Mouse (Mus musculus): Measurements from ENCODE around the gene Efnb2.

Gene Efnb2

DNA sequence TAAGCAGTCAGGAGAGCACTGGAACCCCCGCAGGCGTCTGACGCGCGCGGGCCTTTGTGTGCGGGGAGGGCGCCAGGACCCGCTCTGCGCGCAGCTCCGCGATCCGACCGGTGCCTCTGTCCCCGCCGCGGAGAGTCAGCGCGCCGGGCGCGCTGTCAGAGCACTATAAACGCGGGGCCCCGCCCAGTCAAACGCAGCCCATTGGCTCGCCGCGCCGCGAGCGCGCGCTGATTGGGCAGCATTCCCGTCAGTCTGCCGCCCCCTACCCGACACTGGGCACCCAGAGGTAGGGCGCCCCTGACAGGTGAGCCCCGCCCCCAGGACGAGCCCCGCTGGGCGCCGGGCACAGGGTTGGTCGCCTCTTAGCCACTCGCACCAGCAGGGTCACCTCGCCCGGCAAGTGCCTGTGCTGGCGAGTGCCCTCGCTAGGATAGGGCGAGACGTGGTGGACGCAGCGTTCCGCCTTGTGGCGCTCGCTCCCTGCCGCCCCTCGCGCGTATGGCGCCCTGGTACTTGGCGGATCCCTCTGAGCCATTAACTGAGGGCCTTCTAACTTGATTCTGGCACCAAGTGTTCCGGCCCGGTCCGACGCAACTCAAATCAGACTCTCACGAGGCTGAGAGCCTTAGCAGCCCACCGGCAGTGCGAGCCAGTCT is at the start of gene Efnb2:
Efnb2 (minus strand) TSS at position 140 of the 656 bp plus-strand sequence.
- no peak for DNase-seq (ENCODE audit: low spot score)

- DNase-seq (ENCODE audit: low spot score): no peak
These were observed 43.8 kb upstream of the Efnb2 start for GRCm38 (mm10) chr8:8704813-8705212.

DNA sequence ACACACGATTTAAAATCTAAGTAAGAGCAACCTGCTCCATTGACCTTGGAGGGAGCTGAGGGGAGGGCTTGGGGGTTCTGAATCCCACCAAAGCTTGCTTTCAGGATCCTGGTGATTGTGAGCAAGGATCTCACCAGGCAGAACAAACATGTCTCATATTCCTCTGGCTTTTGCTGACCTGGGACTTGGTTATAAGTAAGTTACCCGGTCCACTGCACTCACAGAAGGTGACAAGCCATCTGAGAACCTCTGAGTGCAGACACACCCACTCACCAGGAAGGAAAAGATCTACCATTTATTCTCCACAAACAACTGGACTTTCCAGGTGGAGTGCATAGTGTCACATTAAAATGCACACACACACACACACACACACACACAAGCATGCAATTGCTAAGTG is 42.6 kb upstream of the Efnb2 start:
- DNase-seq (ENCODE audit: low spot score): no peak

GRCm38 (mm10) chr8:8700821-8701220 is 39.8 kb upstream of the Efnb2 start:
- DNase-seq (ENCODE audit: low spot score): no peak

- DNase-seq (ENCODE audit: low spot score): no peak
These were observed 39.2 kb upstream of the Efnb2 start for GRCm38 (mm10) chr8:8700229-8700628.

DNA sequence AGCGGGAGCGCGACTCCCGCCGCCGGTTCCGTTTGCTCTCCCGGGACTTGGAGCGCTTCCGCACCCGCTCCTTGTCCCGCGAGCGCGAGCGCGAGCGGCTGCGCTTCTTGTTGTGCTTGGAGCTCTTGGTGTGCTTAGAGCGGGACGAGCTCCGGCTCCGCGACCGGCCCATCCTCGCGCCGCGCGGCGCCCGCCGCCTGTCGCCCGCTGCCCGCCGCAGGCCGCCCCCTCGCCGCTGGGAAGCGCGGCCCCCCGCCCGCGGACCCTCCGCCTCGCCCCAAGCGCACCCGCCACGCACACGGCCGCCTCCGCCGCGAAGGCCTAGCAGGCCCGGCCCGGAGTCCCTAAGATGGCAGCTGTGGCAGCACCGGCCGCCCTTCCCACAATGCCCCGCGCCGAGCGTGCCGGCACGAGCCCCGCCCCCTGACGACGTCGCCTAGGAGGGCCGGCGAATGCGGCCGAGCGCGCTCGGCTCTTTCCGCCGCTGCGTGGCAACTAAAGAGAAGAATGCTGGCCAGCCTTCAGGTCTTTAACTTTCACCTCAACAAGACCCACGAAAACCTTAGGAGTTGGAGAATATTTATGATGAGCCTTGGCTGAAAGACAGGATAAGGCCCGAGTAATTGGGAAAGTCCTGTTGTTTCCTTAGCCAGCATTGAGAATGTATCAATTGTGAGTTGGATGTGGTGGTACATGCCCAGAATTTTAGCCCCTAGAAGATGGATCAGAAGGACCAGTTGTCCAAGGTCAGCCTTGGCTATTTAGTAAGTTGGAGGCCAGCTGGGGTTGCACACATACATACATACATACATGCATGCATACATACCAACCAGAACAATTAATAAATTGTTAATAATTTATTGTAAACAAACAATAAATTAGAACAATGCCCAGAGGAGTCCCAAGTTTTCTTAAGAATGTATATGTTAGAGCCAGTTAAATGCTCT is 29.4 kb upstream of the Efnb2 start, which contains the start of gene Arglu1:
Arglu1 (minus strand) TSS at position 376 of the 947 bp plus-strand sequence.
- peak; percentile 97 for DNase-seq (ENCODE audit: low spot score)

- peak; percentile 74 for DNase-seq (ENCODE audit: low spot score)
These were observed 28.6 kb upstream of the Efnb2 start for GRCm38 (mm10) chr8:8689454-8690145.

DNA sequence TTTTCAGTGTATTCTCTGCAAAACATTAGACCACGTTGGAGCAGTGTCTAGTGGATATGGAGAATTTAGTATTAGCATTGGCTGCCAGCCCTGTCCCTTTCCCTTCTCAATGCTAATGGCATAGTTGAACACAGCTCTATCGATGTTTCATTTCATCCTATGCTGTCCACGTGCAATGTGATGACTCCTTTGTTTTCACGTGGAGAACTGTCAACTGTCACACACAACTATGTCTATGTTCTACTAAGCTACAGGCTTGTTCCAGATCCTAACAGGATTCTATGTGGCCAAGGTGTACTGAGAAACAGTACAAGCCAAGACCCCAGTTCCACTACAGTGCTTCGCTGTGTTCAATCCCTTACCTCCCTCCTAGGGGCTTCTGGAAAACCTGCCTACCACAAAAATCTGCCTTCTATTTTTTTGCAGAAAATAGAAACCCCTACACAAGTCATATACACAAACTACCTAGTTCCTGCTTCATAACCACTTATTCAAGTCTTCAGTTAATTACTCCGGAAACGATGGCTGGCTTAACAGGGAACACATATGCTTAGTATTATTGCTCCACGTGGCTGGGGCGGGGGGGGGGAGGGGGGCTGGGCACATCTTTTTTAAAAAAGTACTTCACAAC is 27.9 kb upstream of the Efnb2 start:
- DNase-seq (ENCODE audit: low spot score): no peak

GRCm38 (mm10) chr8:8685517-8685916 is 24.5 kb upstream of the Efnb2 start:
- no peak for DNase-seq (ENCODE audit: low spot score)

GRCm38 (mm10) chr8:8682697-8683096 is 21.7 kb upstream of the Efnb2 start:
- no peak for DNase-seq (ENCODE audit: low spot score)

DNA sequence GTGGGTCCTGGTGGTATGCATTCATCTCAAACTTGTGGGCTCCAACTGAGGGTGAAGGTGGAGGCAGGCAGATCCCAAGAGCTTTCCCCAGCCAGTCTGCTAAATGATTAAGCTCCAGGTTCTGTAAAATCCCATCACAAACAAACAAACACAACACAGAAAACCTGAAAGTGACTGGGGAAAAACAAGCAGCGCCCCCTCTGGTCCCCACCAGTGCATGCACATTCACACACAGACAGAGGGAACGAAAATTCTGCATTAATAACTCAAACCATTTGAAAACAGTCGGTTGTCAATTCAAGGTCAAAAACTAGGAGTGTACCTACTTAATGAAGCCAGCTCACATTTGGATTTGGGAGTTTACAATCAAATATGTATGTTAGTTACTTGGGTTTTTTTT is 17.2 kb upstream of the Efnb2 start:
- no peak for DNase-seq (ENCODE audit: low spot score)

DNA sequence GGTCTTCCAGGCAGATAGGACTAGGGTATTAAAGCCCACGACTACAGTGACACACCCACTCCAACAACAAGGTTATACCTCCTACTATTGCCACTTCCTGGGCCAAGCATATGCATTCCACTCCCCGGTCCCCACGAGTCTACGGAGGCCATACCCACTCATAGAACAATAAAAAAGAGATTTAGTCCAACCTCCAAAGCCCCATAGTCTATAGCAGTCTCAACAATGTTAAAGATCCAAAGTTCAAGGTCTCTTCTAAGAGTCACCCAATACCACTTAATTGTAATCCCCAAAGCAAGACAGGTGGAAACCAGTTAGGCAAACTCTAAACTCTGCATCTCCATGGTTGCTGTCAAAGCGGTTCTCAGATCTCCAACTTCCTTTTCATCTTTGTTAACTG is 13.8 kb upstream of the Efnb2 start:
- DNase-seq (ENCODE audit: low spot score): no peak

- no peak for DNase-seq (ENCODE audit: low spot score)
These were observed 707 bp upstream of the Efnb2 start for GRCm38 (mm10) chr8:8661759-8662138.

GRCm38 (mm10) chr8:8660307-8661098 is 539 bp downstream of the Efnb2 start:
- DNase-seq (ENCODE audit: low spot score): no peak

GRCm38 (mm10) chr8:8659503-8660306 is 1.3 kb downstream of the Efnb2 start:
- no peak for DNase-seq (ENCODE audit: low spot score)

DNA sequence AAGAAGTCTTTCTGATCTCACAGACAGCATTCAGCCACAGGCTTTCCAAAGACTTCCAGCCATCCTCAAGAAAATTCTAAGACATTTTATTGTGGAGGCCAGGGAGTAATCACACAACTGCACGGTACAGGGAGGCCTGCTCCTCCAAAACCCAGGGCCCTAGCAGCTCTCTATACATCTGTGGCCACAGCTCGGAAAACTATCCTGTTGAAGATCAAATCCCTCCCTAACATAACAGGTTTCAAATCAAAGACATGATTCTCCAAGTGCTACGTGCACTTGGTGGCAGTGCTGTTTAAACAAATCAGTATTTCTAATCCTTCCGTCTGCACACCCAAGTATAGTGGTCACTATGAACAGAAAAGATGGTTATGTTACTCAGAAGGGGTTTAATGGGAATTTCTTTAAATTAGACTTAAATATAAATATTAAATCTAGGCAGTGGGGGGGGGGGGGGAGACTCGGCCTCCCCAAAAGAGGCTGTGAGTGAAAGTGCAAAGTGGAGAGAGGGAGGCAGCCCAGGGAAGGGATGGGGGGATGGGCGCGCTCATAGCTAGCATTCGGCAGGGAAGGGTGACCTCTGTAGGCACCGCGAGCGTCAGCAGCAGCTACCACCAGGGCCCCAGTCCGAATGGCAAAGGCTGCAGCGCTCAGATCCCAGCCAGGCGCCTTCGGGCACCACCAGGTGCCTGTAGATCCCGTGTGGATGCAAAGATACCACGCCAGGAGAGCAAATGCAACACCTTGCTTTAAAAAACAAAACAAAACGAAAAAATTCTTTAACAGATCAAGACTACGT is 2.4 kb downstream of the Efnb2 start:
- no peak for DNase-seq (ENCODE audit: low spot score)

DNA sequence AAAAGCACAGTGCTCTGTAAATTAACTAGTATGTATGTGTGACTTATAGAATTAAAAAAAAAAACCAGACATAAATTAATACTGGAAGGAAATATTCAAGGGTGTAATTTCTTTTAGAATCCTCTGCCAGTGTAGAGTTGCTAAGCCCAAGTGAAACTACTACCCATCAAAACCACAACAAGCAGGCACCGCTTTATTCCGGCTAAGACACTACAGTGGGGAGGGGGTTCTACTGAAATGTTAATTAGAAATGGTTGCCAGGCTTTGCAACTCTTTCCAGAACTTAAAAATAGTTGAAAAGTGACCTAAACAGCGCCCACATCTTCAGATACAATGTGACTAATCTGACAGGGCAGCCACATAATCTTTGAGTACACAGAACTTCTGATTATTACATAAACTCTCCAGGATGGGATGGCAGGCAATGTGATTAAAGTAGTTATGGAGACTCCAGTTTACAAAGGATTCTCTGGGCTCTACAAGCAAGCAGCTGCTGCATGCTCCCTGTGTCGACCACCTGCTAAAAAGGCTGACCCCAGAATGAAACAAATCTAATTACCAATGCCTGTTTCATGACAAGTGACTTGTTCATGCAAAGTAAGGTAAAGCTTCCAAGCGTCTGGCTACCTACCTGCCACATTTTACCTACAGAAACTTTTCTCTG is 3.2 kb downstream of the Efnb2 start:
- no peak for DNase-seq (ENCODE audit: low spot score)

- DNase-seq (ENCODE audit: low spot score): no peak
These were observed 4.2 kb downstream of the Efnb2 start for GRCm38 (mm10) chr8:8656578-8657441.

All from MN1 (cell line).